Mouse (Mus musculus) forebrain, postnatal 0 days (tissue): ENCODE measurements at regions not wholly inside any gene's neighbourhood (a gene's known extent, or its start where the extent isn't known, plus 50 kb on each side); places are given as distances from the start of the nearest gene placed in this dataset.

Source experiments
- ATAC-seq: fragments of 200-750 bp; cut with Nextera tagmentation; 2 replicates; pipeline ENCODE4 v1.8.0; 2017; ENCODE audit warnings: mild to moderate bottlenecking, moderate library complexity
- DNase-seq: peaks from one replicate; pipeline ENCODE4 v3.0.0-alpha.2; 2015
- H3K27ac ChIP-seq: fragments of 300-500 bp; sonication (generic); 2 replicates; pipeline ENCODE4 v1.5.1; 2014; ENCODE audit warnings: low read depth, mild to moderate bottlenecking, antibody characterized with exemption, low read length, moderate library complexity, mixed read lengths
- H3K27me3 ChIP-seq: fragments of 300-500 bp; sonication (generic); 2 replicates; pipeline ENCODE4 v1.6.1; 2014; ENCODE audit warnings: mild to moderate bottlenecking, low read length, mixed read lengths; ENCODE audit not compliant: insufficient read depth
- H3K36me3 ChIP-seq: fragments of 300-500 bp; sonication (generic); 2 replicates; pipeline ENCODE4 v1.6.1; 2014; ENCODE audit warnings: mild to moderate bottlenecking, moderate library complexity; ENCODE audit not compliant: insufficient read depth
- H3K4me1 ChIP-seq: fragments of 300-500 bp; sonication (generic); 2 replicates; pipeline ENCODE4 v1.6.1; 2014; ENCODE audit warnings: antibody characterized with exemption; ENCODE audit not compliant: insufficient read depth
- H3K4me2 ChIP-seq: fragments of 300-500 bp; sonication (generic); 2 replicates; pipeline ENCODE4 v1.6.1; 2014; ENCODE audit warnings: low read depth, mild to moderate bottlenecking, moderate library complexity
- H3K4me3 ChIP-seq: fragments of 300-500 bp; sonication (generic); 2 replicates; pipeline ENCODE4 v1.5.1; 2014; ENCODE audit warnings: low read depth, low read length, mixed read lengths
- H3K9ac ChIP-seq: fragments of 300-500 bp; sonication (generic); 2 replicates; pipeline ENCODE4 v1.6.1; 2014; ENCODE audit warnings: mild to moderate bottlenecking
- H3K9me3 ChIP-seq: fragments of 300-500 bp; sonication (generic); 2 replicates; pipeline ENCODE4 v1.6.1; 2016; ENCODE audit warnings: low read length
- CTCF ChIP-seq: sonication (generic); IDR thresholded peaks from 2 replicates; pipeline ENCODE4 v1.5.1; 2016; ENCODE audit warnings: antibody characterized with exemption, control low read depth, low read depth
- WGBS: fragments of 180-500 bp; shearing (Covaris S2); extraction: QIAGEN DNeasy Blood & Tissue Kit; methylation state at CpG from one replicate; pipeline ENCODE4 v1.1.7; 2014; 5-methylcytosine and 5-hydroxymethylcytosine counted together

DNA sequence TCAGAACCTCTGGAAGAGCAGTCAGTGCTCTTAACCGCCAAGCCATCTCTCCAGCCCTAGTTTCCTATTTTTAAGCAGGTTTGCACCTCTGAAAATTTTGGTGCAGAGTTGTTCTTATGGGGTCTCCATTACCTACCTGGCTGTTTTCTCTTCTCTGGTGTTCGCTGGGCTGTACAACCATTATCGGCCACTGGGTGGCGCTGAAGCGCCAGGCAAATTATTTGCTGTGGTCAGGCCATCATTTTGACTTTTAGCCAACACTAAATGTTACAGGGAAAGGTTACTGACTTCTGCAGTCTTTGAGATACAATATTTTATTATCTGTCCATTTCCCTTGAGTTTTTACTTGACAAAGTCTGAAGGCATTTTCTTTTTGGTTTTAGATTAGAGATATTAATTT, 74.8 kb upstream of the Fam241a start:
- Histone ChIP-seq H3K27ac (no peak overlapping the region), H3K9me3 (no peaks in the 10 kb centered on the region), H3K4me1 (no peaks in the 10 kb centered on the region), H3K36me3 (no peaks in the 10 kb centered on the region), H3K4me3 (no peak overlapping the region), H3K4me2 (no peak overlapping the region), H3K27me3 (no peaks in the 10 kb centered on the region), H3K9ac (no peak overlapping the region)
- ATAC-seq (no peak), DNase-seq (peak; percentile 46)
- TF ChIP-seq CTCF: peak; percentile 67
- 8% methylated on average over 5 of the region's 5 CpGs for WGBS

DNA sequence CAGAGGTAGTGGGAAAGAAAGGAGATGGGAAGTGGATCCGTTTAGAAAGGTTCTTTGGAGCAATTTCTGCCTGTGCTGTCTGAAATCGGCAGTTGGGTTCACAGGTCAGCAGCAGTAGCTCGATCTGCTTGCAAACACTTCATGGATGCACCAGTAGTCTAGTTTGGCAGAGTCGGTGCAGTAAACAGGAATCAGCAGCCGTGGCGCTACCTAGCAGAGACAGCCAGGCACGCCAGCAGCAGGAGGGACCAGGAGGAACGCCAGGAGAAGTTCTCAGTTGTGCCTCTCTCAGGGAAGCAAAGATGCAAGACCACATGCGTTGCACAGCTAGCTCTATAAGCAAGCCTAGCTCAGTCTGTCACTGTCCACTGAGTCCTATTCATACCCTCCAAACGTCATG, 71.0 kb upstream of the Fam241a start:
- 72% methylated on average over 10 of the region's 10 CpGs for WGBS
- no peaks in the 10 kb centered on the region for H3K9me3 ChIP-seq

DNA sequence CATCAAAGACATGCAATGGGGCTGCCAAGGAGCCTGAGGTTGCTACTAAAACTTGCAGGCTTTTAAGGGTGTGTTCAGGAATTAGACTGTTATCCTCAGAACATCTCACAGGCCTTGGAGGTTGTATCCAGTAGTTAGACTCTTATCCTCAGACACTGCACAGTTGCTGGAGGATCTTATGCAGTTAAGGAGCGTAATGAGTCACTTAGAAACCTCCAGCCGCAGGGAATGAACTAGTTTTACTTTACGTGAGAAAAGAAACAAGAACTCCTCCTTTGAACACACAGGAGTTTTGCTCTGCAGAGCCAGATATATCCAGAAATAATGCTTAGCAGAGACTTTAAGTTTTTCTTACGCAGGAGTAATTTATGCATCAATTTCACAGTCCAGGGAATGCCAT, 70.1 kb upstream of the Fam241a start:
- no peak for TF ChIP-seq CTCF
- WGBS: 91% methylated on average over 4 of the region's 4 CpGs
- ATAC-seq: no peak
- Histone ChIP-seq H3K9ac (no peak overlapping the region), H3K27me3 (no peaks in the 10 kb centered on the region), H3K4me1 (no peaks in the 10 kb centered on the region), H3K4me3 (no peak overlapping the region), H3K27ac (no peak overlapping the region), H3K9me3 (no peaks in the 10 kb centered on the region), H3K36me3 (no peaks in the 10 kb centered on the region), H3K4me2 (no peak overlapping the region)
- DNase-seq: no peak

More for the DNA sequence above, 71.0 kb upstream of the Fam241a start:
- no peaks in the 10 kb centered on the region for H3K27me3 ChIP-seq
- H3K4me3 ChIP-seq: no peak overlapping the region
- H3K36me3 ChIP-seq: no peaks in the 10 kb centered on the region
- H3K4me2 ChIP-seq: no peak overlapping the region
- peak; percentile 34 for ATAC-seq
- H3K9ac ChIP-seq: no peak overlapping the region
- TF ChIP-seq CTCF: no peak
- H3K4me1 ChIP-seq: no peaks in the 10 kb centered on the region
- no peak for DNase-seq
- H3K27ac ChIP-seq: no peak overlapping the region

DNA sequence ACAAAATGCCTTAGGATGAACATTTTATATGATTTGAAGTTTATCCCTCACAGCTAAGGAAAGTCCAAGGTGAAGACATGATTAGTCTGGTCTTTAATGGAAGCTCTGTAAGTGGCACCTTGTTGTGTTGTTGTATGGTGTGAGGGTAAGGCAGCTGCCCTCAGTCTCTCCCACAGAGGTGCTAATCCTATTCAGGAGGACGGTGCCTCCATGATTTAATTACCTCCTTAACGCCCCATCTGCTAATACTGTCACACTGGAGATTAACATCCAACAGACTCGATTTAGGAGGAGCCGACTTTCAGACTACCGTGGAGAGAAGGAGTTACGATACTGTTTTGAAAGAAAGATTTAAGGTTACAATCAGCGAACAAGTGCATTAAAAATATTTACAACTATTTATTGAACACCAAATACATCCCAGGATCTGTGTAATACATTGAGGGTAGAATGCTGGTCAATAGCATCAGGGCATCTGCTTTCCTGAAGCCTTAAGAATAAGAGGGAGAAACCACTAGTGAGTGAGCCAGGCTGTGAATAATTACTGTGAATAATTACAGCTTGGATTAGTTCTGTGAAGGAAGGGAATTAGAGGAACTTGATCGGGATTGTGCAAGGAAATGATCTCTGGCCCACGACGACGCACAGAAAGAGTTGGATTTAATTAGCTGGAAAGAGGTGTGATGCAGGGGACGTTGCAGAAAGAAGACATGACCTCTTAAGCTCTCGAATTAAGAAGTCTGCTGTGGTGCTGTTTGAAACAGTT, 63.0 kb upstream of the Fam241a start:
- TF ChIP-seq CTCF: no peak
- H3K4me2 ChIP-seq: no peak overlapping the region
- no peak overlapping the region for H3K9ac ChIP-seq
- no peaks in the 10 kb centered on the region for H3K9me3 ChIP-seq
- 7% methylated on average over 13 of the region's 13 CpGs for WGBS
- H3K27me3 ChIP-seq: no peaks in the 10 kb centered on the region
- H3K4me3 ChIP-seq: no peak overlapping the region
- DNase-seq (no peak), ATAC-seq (no peak; the same call in 1 of the 2 replicates)
- H3K4me1 ChIP-seq: no peaks in the 10 kb centered on the region
- no peak overlapping the region for H3K27ac ChIP-seq
- no peaks in the 10 kb centered on the region for H3K36me3 ChIP-seq

DNA sequence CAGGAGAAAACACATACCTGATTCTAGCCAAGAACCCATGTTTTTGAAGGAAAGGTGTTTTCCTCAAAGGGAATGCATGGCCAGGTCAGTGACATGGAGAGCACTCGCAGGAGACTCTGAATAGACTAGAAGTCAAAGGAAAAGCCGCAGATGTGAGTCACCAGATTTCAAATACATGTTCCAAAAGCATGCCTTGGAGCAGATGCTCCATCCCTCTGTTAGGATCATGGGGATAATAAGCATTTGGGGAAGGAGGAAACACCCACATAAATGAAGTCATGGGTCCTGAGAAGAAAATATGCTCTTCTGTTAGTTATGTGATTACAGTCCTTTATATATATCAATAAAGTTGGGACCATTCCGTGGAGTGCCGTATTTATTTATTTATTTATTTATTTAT, 58.7 kb upstream of the Fam241a start:
- H3K4me2 ChIP-seq: no peak overlapping the region
- H3K9me3 ChIP-seq: no peaks in the 10 kb centered on the region
- TF ChIP-seq CTCF: no peak
- ATAC-seq (no peak), DNase-seq (no peak)
- no peaks in the 10 kb centered on the region for H3K36me3 ChIP-seq
- no peak overlapping the region for H3K4me3 ChIP-seq
- H3K27me3 ChIP-seq: no peaks in the 10 kb centered on the region
- H3K4me1 ChIP-seq: no peaks in the 10 kb centered on the region
- 89% methylated on average over 4 of the region's 4 CpGs for WGBS
- H3K9ac ChIP-seq: no peak overlapping the region
- no peak overlapping the region for H3K27ac ChIP-seq

DNA sequence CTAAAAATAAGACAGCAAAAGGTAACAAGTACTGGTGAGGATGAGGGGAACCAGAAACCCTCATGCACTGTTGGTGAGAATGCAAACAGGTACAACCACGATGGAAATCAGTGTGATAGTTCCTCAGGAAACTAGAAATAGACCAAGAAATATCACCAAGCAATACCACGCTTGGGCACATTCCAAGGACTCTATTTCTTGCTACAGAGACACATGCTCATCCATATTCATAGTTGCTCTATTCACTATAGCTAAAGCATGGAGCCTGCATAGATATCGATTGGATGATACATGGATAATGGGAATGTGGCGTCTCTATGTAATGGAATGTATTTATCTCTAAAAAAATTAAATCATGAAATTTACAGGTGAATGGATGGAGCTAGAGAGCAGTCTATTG, 57.5 kb upstream of the Fam241a start:
- Histone ChIP-seq H3K4me2 (no peak overlapping the region), H3K36me3 (no peaks in the 10 kb centered on the region), H3K9me3 (no peaks in the 10 kb centered on the region), H3K27me3 (no peaks in the 10 kb centered on the region), H3K4me1 (no peaks in the 10 kb centered on the region), H3K4me3 (no peak overlapping the region), H3K27ac (peak overlapping the region; percentile 50; the same call in 1 of the 2 replicates), H3K9ac (no peak overlapping the region)
- 73% methylated on average over 4 of the region's 4 CpGs for WGBS
- ATAC-seq (peak; percentile 82), DNase-seq (peak; percentile 73)
- no peak for TF ChIP-seq CTCF

DNA sequence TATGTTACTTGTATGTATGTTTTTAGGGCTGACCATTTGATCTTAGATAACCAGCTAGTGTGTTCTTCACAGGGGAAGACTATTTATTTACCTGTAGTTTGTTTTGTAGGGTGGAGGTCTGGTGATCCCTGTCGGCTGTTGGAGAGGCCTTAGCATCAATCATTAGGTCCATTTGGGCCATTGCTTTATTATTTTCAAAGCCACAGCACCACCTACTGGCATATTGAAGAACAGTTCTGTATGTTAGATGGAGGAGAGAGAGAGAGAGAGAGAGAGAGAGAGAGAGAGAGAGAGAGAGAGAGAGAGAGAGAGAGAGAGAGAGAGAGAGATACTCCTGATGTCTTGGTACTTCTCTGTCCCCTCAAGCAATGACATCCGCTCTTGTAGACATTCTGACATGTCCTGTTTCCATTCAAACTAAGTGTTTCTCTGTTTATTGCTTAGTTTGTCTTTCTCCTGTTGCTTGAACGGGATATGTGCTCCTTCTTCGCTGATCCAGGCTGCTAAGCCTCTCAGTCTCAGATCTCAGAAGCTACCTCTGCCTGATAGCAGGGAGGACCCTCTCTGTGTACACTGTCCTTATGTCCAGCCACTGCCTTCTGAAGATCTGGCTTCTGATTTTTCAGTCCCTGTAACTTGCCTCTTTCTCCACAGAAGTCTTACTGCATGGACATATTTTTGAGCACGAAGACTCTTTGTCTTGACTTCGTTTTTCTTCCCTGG, 52.9 kb upstream of the Fam241a start:
- H3K4me2 ChIP-seq: no peak overlapping the region
- no peaks in the 10 kb centered on the region for H3K4me1 ChIP-seq
- no peaks in the 10 kb centered on the region for H3K27me3 ChIP-seq
- no peaks in the 10 kb centered on the region for H3K36me3 ChIP-seq
- H3K27ac ChIP-seq: no peak overlapping the region
- peak; percentile 85 for DNase-seq
- no peaks in the 10 kb centered on the region for H3K9me3 ChIP-seq
- peak; percentile 77 for TF ChIP-seq CTCF
- peak; percentile 73 for ATAC-seq
- H3K9ac ChIP-seq: no peak overlapping the region
- 44% methylated on average over 6 of the region's 6 CpGs for WGBS
- no peak overlapping the region for H3K4me3 ChIP-seq
